Mouse (Mus musculus) gastrocnemius, postnatal 14 days (tissue): ENCODE data around the gene Gm26992. TPM values are rescaled to one million over a fixed set of nuclear protein-coding genes. Genes with fewer than 3 reads are reported as not detected.

Source experiments
- DNase-seq: peaks from one replicate; pipeline ENCODE4 v3.0.0; 2021; ENCODE audit warnings: mixed read lengths
- intact Hi-C: fragments of 180-260 bp; cut with DNase I; formaldehyde crosslinking; loops from one replicate; pipeline ENCODE4 v1.15.1; 2025; ENCODE audit warnings: low total_unique reads
- total RNA-seq, 2 experiments: library from RNA; stranded (reverse); gene quantifications; 2 replicates each; pipeline ENCODE4 v1.2.3; 2021

Gm26992 gene
- total RNA-seq, 2 experiments from 2014 or later, result not detected

DNA sequence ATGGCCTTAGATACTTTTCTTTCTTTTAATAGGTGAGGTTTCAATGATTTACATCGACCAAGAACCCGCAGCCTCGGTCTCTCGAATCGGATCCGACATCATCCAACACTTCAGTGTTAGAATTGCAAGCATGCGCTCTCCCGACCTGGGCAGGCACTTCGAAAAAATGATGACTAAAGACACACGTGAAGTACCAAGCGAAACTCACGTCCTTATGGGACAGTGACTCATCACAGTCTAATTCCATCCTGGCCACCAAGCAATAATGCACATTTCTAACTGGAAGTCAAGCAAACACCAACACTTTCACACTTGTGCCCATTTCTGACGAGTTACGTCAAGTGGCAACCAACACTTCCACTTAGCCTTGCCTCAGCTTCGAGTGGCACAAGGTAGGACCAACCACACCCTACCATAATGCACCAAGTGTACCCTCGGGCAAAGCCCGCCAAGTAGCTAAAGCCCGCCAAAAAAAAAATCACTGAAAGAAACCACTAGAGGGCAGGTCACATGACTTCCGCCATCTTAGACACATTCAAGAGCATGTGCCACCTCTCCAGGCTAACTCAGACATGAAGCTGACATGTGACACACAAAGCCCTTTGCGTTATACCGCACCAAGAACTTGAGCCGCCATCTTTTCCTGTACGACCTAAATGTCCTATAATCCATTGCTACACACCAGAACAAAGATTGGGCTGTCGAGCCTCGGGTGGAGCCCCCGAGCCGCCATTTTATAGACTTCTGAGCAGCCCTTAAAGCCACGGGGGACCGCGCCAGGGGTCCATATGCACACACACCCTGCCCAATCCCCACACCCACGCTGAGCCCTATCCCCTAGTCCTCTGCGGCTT lies 59.7 kb downstream of the Gm26992 start:
- intact Hi-C loops, result loop anchor here (5.0 kb wide), 2 partner anchors 121 to 141 kb away; no protein-coding TSS in a partner anchor
- DNase-seq, result peak; percentile 24

DNA sequence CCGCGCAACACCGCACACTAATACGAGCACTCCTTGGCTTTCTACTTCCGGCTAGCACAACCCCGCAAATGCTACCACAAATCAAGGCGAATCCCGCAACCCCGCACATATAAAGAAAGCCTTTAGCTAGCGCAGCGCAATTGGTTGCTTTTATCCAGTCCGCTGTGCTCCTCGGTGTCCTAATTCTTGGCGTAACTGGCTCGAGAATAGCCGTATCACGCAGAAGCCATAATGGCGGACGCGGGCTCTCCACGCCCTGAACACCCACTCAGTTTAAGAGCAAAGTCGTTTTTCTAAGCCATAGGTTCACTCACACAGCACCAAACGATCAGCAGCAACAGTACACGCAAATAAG lies 60.3 kb downstream of the Gm26992 start:
- intact Hi-C loops, result loop anchor here (5.0 kb wide), 2 partner anchors 120 to 140 kb away; no protein-coding TSS in a partner anchor
- no peak for DNase-seq

DNA sequence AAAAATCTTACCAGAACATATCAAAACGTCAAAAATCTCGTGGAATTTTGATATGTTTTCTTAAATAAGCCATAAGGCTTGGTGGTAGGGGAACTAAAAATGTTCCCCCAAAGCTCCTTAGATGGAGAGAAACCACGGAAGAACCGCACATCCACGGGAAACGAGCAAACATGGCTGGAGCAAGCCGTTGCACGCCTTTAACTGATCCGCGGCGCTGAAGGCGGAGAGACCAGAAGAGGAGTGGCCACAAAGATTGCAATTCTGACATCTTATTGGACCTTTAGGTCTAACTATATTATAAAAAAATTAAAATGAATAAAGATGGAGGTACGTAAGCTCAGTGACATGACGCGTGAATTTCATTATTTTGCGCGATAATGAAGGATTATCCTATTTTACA lies 61.2 kb downstream of the Gm26992 start:
- peak; percentile 56 for DNase-seq
- intact Hi-C loops, result loop anchor here (5.0 kb wide), 2 partner anchors 119 to 139 kb away; no protein-coding TSS in a partner anchor

DNA sequence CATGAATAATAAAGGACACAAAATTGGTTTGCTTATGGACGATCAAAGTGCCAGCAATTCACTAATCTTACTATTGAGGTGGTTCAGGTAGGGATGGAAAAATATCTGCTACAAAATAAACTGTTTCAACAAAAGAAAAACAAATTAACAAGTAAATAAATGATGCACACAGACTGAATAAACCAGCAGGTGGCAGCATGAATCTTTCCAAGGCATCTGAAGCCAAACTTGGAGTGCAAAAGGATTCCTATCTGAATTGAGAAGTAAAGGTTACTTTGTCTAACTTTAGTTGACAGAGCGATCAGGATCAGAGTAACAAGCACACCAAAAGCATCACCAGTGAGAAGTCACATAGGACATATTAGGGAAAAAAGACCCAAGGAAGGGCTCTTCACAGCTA lies 62.2 kb downstream of the Gm26992 start:
- DNase-seq, result peak; percentile 38
- intact Hi-C loops, result loop anchor here (5.0 kb wide), 2 partner anchors 118 to 138 kb away; no protein-coding TSS in a partner anchor

DNA sequence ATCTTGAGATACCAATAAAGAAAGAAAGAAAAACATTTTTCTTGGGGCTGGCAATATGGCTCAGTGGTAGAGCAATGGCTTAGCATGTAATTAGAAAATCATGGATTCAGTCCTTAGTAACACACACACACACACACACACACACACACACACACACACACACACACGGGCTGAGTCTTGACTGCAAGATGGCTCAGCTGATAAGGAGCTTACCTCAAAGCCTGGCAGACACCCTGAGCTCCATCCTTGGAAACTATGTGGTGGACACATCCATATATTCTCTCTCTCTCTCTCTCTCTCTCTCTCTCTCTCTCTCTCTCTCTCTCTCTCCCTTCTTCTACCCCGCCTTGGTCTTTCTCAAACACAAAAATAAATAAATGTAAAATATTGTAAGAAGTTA lies 69.0 kb downstream of the Gm26992 start:
- DNase-seq, result no peak
- intact Hi-C loops, result no loop called here

DNA sequence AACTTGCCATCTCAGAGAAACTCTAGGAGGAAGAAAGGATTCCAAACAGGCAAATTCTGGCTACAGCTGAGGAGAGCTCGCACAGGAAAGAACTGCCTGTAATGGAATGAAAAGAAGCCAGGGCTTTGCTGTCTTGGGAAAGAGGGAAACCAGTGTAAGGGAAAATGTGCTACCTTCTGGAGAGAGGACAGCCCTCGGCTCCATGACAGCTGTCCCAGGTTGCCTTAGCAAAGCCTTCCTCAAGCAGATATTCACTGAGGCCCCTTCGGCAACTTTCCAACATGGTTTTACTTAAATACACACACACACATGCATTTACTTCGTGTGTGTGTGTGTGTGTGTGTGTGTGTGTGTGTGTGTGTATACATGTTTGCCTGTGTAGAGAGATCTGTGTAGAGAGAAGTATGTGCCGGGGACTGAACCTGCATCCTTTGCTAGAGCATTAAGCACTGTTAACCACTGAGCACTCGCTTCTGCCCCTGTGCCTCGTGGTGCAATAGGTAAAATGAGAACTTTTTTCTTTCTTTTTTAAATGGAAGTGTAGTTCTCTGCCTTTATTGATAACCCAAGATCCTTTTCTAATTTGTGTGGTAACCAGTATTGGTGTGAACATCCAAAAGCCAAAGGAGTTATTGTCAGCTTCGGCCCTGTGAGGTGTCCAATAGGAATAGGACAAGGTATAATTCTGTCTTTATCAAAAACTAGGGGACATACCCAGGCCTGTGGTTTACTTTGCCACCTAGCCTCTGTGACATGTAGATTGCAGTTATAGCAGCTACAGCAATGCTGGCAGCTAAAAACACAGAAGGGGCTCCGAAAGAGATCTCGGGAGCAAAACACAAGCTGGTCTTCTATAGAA lies 70.8 kb downstream of the Gm26992 start:
- intact Hi-C loops, result no loop called here
- DNase-seq, result no peak

DNA sequence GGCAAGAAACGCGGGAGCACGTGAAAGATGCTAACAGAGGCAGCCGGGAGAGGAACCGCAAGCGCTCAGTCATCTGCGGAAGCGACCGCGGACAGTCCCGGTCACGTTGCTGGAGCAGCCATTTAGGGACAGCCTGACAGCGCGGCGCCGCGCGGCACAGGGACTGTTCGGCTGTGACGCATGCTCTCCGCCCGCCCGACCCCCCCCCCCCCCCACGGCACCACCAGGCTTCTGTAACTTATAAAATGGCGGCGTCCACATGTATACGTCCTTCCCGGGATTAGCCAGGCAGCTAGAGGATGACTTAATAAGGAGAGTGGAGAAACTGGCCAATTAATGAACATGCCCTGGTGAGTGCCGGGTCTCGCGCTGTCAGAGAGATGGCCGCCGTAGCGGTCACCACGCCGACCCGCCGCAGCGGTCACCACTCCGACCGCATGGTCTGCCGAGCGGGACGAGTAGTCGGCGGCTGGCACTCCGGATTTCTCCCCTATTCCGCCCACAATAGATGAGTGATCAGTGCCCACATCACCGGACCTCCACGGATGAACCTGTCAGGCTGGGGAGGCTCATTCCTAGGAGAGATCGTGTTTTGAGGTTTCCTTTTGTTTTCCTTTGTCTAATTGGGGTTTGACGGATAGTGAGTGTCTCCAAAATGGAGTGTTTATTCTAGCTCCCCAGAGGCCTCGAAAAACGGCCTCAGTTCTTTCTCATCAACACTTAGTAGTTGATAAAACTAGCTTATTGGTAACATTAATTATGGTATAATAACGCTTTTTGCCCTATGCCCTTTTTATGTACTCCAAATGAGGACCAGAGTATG lies 71.8 kb downstream of the Gm26992 start:
- DNase-seq, result peak; percentile 81
- intact Hi-C loops, result no loop called here

DNA sequence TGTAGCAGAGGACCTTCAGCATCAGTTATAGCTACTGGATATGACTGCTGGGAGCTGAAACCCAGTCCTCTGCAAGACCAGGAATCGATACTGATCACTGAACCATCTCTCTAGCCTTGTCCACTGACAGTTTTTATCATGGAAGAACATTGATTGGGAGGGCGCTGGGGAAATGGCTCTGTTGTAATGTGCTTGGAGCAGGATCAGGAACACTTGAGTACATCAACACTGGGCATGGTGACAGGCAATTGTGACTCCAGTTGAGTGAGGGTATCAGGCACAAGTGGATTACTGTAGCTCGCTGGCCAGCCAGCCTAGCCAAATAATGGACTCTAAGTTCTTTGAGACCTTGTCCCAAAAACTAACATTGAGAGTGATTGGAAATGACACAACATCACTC lies 77.6 kb downstream of the Gm26992 start:
- intact Hi-C loops, result no loop called here

DNA sequence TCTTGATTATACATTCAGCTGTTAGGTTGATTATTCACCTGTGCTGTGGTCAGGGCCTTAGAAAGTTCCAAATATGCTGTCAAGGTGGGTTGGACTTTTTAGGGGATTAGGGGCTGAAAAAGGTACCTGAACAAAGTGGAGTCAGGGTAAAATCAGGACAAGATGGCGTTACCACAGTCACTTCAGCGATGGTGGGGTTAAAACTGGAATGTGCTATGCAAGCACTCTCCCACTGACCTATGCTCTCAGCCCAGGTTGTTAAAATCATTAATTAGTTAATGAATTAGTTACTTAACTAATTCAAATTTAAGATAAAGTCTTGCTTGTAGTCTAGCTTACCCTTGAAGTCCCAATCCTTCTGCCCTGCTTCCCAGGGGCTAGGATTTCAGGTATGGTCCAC lies 78.3 kb downstream of the Gm26992 start:
- intact Hi-C loops, result no loop called here
- no peak for DNase-seq

More for the DNA sequence above, 77.6 kb downstream of the Gm26992 start:
- no peak for DNase-seq

DNA sequence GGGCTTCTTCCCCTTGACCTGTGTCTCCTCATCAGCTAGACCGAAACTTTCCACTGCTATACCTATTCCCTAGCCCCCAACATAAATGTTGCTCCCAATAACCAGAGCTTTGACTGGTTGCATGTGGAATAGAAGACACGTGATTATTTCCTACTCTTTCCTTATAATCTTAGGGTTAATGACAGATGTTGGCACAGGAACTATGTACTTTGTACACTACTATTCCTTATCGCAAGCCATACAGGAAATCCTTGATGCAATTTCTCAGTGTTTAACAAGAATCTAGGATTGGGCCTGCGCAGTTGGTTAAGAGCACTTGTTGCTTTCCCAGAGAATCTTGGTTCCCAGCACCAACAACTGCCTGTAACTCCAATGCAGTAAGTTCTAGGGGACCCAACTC lies 86.4 kb downstream of the Gm26992 start:
- DNase-seq, result no peak
- intact Hi-C loops, result no loop called here

DNA sequence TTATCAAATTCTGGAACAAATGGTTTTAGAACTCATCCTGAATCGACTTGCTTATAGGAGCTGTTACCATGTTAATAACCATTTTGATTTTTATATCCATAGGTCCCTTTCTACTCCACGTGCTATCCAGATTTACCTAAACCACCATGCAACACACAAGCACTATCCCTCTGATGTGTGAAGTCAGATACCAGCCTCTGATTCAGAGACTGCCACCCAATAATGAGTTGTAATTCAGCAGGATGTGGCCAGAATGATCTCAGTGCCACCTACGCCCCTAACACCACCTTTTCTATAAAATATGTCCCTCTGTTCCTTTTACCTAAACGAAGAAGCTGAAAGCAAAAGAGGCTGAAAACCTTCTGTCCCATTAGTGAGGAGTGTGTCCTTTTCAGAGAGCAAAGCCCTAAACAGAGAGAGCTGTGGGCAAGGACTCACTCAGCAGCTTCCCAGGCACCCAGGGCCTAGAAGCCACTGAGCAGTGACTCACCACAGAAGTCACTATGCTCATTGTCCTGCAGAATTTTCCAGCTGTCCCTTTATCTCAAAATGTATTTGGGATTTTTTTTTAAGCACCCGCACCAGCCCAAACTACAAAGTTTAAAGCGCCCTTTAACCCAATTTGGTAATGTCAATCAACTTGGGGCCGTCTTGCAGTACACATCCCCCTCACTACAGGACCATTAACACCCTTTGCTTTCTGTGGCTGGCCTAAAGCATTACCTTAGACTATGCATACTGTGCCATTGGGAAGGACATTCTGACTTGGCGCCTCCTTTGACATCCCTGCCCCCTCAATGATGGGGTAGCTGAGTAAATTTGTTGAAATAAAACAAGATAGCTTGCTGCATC lies 87.6 kb downstream of the Gm26992 start:
- no peak for DNase-seq
- intact Hi-C loops, result no loop called here

DNA sequence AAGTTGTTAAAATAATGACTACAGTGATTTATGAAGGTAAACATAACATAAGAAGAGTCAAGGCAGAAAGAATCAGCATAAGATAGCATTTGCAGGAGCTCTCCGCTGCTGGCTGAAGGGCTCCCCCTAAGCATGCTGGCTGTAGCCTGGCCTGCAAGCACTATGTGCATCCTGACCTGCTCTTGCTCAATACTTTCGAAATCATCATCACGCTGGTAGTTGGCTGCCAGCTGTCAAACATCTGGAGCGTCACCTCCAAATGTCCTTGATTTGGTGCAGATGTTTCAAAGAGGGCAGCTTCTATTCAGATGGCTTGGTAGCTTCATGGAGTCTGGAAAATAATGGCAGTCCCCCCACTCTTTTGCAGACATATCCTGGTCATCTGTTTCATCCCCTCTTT lies 93.0 kb downstream of the Gm26992 start:
- no peak for DNase-seq
- intact Hi-C loops, result no loop called here

DNA sequence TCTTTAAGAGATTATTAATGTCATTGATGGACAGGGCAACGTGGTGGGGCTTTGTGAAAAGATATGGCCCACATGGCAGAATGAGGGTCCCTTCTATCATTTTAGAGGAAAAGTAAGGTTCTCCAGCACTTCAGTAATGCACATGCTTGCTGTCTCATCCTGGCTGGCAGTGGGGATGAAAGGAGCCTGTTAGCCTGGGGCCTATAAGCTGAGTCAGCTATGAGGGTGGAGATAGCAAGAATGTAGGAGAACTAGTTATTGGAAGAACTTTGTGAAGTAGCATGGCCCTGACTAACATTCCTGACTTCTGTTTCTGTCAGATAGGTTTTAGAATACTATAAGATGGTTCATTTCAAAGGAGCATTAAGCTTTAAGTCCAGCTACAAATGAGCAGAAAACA lies 93.5 kb downstream of the Gm26992 start:
- DNase-seq, result no peak
- intact Hi-C loops, result no loop called here

DNA sequence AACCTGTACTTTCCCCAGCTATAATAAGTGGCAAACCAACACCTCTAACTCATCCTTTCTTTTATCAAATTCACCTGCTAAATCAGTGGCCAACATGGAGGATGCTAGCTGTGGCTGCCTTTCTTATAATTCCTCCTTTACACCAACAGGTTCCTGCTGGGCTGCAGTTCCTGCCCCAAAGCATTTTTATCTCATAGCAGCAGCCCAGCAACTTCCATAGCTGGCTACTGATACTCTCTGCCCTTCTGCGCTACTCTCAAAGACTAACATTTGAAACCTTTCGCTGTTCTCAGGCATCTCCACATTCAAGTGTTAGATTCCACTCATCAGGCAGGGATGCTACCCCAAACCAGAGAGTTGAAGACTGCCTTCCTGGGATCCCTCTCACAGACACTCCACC lies 97.0 kb downstream of the Gm26992 start:
- DNase-seq, result no peak
- intact Hi-C loops, result no loop called here

DNA sequence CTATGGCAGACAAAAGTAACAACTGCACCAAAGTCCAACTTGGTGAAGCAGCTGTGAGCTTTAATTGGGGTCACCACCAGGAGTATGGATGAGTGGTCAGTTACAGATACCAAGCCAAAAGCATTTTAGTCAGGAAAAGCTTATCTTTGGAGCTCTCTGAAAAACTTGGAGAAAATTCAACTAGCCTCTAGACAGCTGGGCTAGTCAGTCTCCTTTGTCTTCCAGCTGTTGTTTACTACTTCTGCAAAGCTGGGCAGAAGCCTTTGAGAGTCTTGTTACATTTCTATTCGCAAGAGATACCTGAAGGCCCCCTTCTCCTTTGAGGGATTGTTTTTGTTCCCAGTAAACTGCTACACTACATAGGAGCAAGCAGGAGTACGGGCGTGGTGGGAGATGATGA lies 97.7 kb downstream of the Gm26992 start:
- intact Hi-C loops, result no loop called here

DNA sequence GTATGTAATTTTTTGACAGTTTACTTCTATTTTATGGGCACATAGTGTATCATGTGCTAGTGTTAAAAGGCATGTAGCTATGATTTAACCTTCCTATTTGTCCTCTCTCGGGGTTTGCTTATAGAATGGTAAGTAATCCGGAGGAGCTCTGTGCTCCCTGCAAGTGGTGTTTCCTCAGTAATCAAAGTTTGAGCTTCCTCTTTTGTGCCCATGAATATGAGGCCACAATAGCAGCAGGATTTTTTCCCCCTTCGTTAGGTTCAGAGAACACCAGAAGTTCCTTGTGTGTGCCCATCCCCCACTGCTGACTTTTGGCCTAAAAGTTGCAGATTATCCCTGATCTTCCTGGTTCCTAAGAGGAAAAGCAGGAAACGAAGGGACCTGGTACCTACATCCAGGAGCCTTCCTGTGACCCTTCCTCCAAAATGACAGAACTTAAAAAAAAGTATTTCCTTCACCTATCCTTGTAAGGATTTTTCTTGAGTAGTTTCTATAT lies 99.5 kb downstream of the Gm26992 start:
- no peak for DNase-seq
- intact Hi-C loops, result no loop called here

More for the DNA sequence above, 97.7 kb downstream of the Gm26992 start:
- no peak for DNase-seq

DNA sequence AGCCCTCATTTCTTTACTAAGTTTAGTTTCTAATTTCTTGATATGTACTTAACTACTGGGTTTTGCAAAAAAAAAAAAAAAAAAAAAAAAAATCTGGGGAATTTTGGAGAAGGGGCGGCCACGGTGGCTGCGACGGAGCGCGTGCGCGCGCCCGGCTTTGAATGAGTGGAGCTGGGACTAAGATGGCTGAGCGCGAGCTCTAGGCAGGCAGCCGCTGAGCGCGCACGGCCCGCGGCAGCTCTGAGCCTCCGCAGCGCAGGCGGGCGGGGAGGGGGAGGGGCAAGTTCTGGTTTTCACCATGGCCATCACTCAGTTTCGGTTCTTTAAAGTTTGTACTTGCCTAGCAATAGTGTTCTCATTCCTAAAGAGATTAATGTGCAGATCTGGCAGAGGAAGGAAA lies 107.4 kb downstream of the Gm26992 start:
- intact Hi-C loops, result no loop called here

More for the DNA sequence above, 107.4 kb downstream of the Gm26992 start:
- peak; percentile 78 for DNase-seq
